Mouse (Mus musculus) kidney, postnatal 4 days (tissue): ENCODE measurements around the gene Gm10961.
"Not testable (repeated sequence)": the region's sequence is repeated elsewhere in the genome, so short reads cannot be mapped to it uniquely, and the experiment has no call there.

Source experiments
- DNase-seq, 2 experiments: peaks; one replicate each; pipeline ENCODE4 v3.0.0; 2021; ENCODE audit warnings: mixed read lengths in 2 of 2

Gm10961 gene

DNA sequence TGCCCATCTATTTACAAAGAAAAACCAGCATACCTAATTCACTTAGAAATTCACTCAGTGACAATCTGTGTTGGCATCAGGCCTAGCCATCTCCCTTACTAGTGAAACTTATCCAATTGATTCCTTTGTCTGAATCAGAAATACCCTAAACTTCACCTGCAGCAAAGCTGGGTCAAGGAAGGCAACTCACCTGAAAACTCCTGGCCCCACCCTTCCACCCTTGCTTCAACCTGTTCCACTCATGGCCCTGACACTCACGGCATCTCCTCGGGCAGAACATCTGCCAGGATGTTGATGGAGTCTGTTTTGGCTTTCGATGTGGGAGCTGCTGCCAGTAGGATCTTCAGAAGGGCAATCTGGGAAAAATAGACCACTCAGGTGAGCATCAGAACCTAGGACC lies 13.3 kb upstream of the Gm10961 start:
- no peak for DNase-seq

DNA sequence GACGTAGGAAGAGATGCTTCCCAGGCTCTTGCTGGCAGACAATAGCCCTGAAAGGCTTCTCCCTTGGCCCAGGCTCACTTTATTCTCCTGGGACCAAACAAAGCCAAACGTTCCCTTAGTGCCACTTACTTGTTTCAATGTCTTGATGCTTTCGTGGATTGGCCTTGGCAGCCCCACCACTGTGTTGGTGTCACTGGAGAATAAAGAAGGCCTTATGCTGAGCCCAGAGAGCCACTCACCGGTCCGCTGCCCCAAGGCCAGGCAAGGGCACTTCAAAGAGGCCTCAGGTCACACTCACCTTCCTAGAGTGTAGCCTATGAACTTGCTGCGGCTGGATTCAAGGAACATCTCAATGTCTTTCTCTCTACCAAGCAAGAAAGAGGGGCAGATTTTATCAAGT lies 11.2 kb upstream of the Gm10961 start:
- DNase-seq: no peak

DNA sequence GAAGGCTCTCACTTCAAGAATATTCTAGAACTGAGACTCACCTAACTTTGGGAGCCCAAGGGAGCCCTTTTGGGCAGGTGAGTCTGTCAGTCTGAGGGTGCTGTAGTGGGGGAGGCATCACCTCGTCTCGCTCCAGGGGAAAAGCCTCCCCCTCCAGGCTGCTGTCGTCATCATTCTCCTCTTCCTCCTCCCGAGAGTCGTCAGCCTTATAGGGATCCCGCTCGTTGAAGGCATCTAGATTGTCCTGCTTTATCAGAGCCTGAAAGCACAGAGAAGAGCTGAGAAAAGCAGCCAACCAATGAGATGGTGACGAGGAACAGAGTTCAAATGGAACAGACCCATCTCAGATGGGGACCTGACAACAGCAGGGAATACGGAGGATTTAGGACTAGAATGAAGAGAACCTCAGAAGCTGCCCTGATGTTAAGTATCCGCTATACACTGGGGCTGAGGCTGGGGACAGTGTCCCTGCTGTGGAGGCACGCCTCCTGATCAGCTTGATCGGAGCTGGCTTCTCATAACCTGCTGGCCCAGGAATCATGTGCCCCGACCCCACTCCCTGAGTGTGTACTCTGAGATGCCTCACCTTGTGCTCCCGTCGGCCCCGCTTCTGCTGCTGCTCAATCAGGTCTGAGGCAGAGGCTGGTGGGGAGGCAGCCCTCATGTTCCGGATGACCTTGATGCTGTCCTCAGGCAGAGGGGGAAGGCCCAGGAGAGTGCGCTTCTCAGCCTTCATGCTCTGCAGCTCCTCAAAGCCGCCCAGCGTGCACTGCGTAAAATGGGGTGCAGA lies 9.6 kb upstream of the Gm10961 start:
- no peak for DNase-seq

DNA sequence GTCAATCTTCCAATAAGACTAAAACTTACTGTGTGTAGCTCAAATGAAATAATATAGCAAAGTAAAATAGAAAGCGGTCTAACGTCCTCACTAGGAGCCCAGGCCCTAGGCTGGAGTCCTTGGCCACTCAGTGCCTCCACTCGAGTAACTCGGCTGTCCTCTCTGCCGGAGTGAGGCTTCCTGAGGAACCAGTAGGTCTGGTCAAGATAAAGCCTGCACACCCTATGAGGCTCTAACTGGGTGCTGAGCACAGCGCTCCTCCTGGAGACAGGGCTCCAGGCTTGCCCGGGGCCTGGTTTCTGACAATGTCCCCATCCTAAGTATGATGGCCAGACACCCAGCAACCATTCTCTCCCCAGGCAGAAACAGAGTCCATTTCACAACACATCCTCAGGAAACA lies 8.6 kb upstream of the Gm10961 start:
- DNase-seq: no peak

DNA sequence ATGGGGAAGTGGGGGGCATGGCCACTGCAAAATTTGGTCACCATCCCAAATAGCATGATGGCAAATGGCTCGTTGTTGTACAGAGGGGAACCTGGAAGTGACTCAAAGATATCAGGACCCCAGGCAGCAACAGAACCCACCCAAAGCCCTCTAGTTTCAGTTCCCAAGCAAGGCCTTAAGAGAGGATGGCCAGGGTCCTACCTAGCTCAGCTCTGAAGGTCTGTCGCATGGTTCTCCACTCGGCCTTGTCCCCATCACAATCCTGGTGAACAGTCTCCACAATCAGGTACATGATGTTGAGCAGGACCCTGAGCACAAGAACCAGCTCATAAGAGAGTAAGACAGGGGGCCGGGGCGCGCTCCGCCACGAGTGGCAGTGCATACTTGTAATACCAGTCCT lies 6.7 kb upstream of the Gm10961 start:
- no peak for DNase-seq

DNA sequence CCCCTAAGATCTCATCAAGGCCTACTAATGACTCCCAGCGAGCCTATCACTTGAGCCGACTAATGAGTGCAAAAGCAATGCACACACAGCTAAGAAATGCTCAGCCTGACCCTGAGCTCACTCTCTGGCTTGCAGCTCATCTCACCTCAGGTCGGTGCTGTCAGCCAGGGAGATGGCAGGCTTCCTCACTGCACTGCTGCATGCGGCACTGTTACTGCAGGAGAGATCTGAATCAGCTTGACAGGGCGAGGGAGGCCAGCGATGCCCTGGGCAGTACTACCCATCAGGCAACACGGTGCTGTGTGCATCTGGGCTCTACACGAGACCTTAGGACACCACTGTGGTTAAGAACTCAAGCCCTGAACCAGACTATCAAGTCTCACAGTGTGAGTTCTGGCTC lies 5.6 kb upstream of the Gm10961 start:
- no peak for DNase-seq

DNA sequence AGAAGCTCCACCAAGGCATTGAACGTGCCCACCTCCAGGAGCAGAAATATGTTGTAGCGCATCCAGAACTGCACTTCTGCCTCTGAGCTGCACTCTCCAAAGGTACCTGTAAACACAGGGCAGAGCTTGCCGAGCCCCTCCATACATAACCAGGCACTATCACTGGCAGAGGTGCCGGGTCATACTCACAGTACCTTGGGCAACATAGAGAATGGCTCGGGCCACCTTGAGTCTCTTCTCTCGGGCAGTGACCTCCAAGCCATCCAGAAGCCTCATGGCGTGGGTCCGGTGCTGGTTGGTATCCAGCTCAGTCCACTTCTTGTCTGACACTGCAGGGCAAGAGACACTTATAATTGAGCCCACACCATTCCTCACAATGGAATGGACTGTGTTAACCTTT lies 4.4 kb upstream of the Gm10961 start:
- DNase-seq: no peak

DNA sequence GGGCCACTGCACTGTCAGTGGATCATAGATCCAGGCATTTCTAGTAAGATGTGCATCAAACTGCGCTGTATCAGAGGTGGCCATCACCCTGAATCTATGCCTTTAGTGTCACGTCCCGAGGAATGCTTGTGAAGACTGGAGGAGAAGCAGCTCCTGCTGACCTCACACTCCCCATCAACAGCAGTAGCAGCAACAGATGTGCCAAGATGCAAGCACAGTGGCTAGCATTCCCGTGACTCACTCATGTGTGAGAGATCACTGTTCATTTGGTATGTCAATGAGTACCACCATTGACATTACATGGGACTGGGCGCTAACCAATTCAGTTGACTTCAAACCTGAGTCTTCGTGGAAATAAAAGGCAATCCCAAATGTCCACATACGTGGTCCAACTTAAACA lies 3.5 kb upstream of the Gm10961 start:
- DNase-seq: no peak

DNA sequence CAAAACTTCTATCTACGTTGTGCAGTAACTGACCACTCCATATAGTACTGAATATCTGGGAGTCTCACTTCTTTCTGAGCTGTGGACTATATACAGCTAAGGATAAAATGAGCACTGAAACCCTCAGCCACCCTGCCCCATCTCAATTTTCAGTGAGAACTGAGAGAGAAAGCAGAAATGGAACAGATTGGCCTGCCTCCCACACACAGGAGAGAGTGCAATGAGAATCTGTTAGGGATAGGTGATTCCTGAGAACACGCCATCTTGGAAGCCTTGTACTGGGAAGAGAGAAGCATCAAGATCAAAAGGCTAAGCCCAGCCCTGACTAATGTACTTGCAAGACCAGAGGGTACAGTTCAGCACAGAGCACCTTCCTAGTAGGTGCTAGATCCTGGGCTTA lies 2.6 kb upstream of the Gm10961 start:
- DNase-seq: no peak

DNA sequence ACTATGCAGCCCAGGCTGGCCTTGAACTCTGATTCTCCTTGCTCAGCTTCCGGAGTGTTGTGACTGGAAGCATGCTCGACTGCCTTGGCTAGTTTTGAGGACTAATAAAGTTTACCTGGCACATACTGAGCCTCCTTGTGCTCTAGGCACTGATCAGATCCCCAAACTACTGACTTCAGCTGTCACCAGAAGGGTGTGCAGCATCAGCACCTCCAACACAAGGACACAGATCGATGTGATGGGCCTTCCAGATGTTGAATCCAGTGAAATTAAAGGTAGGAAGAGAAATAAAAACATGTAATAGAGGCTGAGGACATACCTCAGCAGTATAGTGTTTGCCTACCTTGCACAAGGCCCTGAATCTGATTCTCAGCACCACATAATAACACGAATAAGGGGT lies 1.7 kb upstream of the Gm10961 start:
- DNase-seq: no peak

DNA sequence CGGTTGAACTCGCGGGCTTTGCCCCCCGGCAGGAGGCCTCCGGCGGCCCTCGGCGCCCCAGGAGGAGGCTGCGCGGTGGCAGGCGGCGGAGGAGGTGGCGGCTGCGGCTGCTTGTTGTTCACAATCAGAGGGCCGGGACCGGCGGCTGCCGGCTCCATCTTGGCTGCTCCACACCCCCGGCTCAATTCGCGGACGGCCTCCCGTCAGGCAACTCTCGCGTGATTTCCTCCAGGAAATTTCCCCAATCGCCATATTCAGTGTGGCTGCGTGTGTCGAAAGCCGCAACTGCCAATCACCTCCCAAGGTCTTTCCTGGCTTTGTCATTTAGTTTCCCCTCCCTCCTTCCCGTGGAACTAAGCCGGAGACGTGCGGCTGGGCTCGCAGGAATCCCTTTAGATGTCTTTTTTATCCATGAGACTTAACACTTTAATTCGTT lies 419 bp downstream of the Gm10961 start, which contains the start of gene Strip1:
Gene Strip1, minus strand, starts transcription at position 172 of the 436 bp plus-strand sequence.
- DNase-seq: peak; percentile 93 to 96

DNA sequence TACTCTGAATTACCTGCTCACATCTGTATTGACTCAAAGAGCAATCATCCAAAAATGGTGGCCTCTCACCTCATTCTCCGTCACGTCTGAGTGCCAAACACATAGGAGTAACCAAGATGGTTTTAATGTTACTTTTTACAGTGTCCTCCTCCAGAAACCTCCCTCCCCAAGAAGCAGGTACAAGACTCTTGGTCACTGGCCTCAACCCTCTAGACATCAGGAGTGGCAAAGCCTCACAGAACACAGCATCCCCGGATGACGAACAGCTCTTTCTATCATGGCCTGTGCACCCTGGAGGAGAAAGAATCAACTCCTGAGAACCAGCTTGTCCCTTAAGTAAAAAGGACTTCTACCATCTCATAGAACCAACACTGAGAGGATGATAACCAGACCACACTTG lies 1.7 kb downstream of the Gm10961 start:
- no peak for DNase-seq

DNA sequence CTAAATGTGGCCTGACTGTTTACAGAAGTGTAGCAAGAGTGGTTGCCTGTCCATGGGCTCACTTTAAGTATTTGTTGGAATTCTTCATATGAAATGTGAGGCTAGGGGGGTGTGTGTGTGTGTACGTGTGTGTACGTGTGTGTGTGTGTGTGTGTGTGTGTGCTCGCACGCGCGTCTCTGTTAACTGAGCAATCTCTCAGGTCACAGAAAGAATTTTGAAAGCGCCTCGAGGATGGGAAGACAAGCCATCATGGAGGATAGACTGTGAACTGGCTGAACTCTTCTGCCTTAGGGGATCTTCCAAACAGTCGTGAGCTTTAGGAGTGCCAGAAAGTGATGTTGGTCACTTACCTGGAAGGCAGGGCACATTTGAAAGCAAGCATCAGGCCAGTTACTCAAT lies 2.8 kb downstream of the Gm10961 start:
- no peak for DNase-seq

DNA sequence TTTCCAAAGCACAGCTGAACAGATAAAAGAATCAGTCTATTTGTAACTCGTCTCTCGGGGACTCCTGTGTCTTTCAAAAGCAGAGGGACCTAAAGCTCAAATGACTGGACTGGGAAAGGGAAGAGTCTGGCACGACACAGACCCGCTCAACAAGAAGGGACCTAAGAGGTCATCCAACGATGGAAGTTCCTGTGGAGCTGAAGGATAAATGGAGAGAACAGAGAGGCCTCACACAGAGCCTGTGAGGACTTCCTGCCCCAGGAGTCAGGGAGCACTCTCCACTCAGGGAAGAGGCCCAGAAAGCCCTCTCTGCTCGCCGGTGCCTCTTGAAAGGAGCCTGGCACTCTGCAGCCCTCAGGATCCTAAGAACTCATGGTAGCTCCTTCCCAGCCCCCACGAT lies 4.7 kb downstream of the Gm10961 start:
- DNase-seq: no peak

DNA sequence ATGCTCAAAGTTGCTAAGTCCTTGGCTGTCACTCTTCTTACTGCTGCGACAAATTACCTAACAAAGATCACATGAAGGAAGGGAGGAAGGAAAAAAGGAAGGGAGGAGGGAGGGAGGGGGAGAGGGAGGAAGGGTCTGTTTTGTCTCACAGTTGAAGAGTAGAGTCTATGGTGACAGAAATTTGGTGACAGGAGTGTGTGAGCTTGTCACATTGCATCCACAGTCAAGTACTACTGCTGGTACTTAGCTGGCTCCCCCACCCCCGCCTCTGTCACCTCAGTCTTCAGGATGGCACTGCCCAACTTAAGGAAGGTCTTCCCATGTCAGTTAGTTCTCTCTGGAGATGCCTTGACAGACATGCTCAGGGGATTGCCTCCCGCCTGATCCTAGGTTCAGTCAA lies 5.1 kb downstream of the Gm10961 start:
- no peak for DNase-seq

DNA sequence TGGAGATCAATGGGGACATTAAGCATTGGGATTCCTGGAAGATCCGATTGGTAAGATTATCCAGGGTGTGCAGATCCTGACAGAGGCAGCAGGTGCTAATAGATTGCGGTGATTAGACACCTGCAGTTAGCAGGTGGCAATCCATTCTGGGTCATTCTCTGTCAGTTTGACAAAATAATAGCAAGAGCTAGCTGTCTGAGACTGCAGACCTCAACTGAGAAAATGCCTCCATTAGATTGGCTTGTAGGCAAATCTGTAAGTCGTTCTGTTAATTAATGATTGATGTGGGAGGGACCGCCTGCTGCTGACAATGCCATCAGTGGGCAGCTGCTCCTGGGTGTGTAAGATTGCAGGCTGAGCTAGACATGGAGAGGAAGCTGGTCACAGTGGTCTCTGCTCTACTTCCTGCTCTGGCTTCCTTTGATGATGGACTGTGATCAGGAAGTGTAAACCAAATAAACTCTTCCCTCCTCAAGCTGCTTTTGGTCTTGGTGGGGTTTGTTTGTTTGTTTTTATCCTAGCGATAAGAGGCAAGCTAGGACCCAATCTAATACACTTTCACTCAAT lies 6.6 kb downstream of the Gm10961 start:
- peak in 1 of 2 experiments; percentile 23 for DNase-seq

DNA sequence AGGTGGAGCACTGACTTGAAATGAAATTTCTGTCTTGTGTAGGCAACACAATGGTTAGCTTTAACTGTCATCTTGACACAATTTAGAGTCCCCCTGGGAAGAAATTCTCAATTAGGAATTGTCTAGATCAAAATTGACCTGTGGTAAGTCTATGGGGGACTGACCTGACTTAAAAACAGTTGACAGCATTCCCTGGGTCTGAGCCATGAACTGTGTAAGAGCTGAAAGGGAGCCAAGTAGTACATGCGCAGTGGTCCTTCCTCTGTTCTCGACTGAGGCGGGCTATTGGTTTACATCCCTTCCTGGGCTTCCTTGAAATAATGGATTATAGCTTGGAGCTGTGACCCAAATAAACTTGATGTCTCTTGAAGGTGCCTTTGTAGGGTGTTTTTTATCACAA lies 15.8 kb downstream of the Gm10961 start:
- DNase-seq: peak; percentile 19 to 34

DNA sequence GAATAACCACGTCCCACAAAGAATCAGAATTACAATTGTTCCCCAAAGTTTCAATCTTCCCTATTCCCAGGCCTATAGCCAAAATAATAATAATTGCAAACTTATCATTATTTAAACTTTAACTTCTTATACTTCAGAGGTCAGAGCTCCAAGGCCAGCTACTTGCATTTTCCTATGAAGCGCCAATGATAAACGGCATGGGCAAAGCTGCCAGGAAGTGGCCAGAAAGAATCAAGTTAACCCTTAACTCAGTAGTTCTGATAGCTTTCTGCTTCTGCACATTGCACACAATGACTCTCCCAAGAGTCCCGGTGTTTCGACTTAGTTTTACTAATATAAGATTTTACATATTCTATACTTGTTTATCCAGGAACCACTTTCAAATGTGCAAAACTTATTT lies 19.2 kb downstream of the Gm10961 start:
- not testable (repeated sequence) for DNase-seq

DNA sequence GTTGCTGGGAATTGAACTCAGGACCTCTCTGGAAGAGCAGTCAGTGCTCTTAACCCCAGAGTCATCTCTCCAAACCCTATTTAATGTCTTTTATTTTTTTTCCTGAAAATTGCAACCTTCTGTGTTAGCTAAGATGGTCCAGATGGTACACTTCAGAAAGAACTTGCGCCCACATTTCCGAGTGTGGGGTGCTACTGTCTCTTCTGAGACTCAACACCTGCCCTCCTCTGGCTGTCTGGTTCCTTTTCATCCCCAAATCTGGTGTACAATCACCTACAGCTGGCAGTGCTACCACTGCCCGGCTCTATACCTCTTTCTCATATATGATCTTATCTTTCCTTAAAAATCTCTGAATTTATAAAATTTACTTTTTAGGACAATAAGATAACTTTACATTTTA lies 21.8 kb downstream of the Gm10961 start:
- no peak for DNase-seq

DNA sequence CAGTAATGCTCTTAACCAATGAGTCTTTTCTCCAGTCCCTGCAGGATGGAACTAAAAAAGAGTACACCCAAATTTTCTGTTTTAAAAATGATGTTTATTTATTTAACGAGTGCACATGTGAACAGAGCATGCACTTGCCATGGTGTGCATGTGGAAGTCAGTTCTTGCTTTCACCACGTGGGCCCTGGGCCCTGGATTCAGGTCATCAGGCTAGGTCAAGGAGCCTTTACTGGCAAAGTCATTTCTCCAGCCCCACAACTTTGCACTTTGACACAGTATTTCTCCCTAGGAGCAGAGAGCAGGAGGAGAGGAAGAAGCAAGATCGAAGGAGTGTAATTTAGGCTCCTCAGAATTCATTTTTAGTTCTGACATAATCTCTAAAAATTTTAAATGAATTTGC lies 23.7 kb downstream of the Gm10961 start:
- no peak for DNase-seq

DNA sequence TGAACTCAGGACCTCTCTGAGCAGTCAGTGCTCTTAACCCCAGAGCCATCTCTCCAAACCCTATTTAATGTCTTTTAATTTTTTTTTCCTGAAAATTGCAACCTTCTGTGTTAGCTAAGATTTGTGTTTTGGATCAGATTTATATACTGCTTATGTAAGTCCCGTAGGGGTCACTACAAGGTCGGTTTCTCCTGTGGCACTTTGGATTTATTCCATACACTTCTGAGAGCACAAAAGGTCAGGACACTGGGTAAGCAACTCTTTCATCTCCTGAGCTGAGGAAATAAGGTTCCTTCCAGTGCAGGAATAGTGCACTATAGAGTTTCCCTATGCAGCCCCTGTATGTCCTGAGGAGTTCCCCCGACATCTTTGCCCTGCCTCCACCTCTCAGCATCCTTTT lies 24.4 kb downstream of the Gm10961 start:
- DNase-seq: no peak

DNA sequence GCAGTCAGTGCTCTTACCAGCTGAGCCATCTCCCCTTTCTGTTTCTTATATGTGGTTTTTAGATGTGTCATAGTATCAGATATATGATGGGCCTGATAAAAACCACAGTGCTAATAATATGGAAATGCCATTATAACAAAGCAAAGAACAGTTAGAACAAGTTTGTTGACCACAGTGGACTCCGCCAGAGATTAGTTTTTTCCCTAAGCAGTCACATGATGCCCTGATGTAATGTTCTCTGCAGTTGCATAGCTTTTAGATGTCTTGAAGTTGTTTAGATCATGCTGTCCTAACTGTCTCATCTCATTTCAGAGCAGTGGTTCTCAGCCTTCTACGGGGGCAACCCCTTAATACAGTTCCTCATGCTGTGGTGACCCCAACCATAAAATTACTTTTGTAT lies 25.0 kb downstream of the Gm10961 start:
- DNase-seq: no peak

DNA sequence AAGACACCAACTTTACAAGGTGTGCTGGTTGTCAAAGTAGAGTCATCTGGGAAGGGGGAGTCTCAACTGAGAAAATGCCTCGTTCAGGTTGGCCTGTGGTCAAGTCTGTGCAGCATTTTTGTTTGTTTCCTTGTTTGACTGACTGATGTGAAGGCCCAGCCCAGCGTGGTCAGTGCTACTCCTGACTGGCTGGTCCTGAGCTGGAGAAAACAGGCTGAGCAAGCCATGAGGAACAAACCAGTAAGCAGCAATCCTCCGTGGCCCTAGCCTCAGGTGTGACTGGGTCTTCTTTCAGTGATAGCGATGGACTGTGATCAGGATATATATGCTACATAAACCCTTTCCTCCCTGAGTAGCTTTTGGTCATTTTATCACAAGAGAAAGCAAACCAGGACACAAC lies 25.8 kb downstream of the Gm10961 start:
- DNase-seq: no peak

DNA sequence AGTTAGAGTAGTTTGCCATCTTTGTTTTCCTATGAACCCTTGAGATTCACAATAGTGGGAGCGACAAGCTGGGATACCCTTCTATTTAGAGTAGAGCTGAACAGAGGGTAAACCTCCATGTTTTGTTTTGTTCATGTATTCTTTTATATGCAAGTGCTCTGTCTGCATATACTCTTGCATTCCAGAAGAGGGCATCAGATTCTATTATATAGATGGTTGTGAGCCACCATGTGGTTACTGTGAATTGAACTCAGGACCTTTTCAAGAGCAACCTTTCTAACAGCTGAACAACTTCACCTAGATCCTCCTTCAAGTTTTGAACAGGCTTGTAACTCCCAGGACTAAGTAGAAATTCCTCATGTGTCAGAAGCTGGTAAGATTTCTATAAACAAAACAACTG lies 27.9 kb downstream of the Gm10961 start:
- DNase-seq: no peak

DNA sequence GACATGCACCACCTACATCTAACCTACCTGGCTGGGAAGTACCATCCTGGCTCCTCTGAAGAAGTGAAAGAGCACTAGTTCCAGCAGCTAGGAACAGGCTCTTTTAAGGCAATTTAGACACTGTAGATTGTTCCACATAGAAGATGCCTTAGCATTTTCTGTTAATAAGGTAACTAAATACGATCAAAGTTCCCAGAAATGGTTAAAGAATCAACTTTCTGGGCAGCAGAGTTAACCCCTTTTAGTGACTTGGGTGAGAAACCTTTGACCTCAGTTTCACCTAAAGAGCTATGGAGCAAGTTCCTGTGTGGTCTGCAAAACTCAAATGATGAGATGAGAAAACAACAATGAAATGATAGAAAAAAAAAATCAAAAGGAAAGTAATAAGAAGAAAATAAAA lies 33.5 kb downstream of the Gm10961 start:
- no peak for DNase-seq
